Mouse (Mus musculus): Measurements from ENCODE around the gene Sox6. TPM values are rescaled to one million over a fixed set of nuclear protein-coding genes. Genes with fewer than 3 reads are reported as not detected.

Gene Sox6
- polyA plus RNA-seq, 1 experiment from 2014 or later: 63.2 TPM

- ATAC-seq (ENCODE audit: low FRiP score, low read depth): peak; percentile 38
- Histone ChIP-seq H3K9me3 (no peaks in the 10 kb centered on the region), H3K9ac (replicated peaks) (peak overlapping the region; percentile 79), H3K27ac (replicated peaks) (peak overlapping the region; percentile 88), H3K4me1 (peaks cover 51% of the 10 kb centered on the region), H3K27me3 (peaks cover 35% of the 10 kb centered on the region), H3K4me2 (replicated peaks) (peak overlapping the region; percentile 96), H3K4me3 (peak overlapping the region; percentile 66), H3K36me3 (no peaks in the 10 kb centered on the region)
- WGBS: under 1% methylated on average over 53 of the region's 54 CpGs
These were observed 5.0 kb downstream of the Sox6 start for GRCm38 (mm10) chr7:116033371-116034241.

- peak; percentile 35 for ATAC-seq (ENCODE audit: low FRiP score, low read depth)
- peak overlapping the region; percentile 96 for H3K4me2 ChIP-seq (replicated peaks)
- H3K4me3 ChIP-seq: peak overlapping the region; percentile 66
- H3K9me3 ChIP-seq: no peaks in the 10 kb centered on the region
- H3K27ac ChIP-seq (replicated peaks): peak overlapping the region; percentile 88
- H3K36me3 ChIP-seq: no peaks in the 10 kb centered on the region
- H3K27me3 ChIP-seq: peaks cover 27% of the 10 kb centered on the region
- peak overlapping the region; percentile 92 for H3K9ac ChIP-seq (replicated peaks)
- H3K4me1 ChIP-seq: peaks cover 44% of the 10 kb centered on the region
- WGBS: 0% methylated on average over 11 of the region's 11 CpGs
These were observed 5.8 kb downstream of the Sox6 start for GRCm38 (mm10) chr7:116032596-116033307.

GRCm38 (mm10) chr7:116031718-116032595 lies 6.6 kb downstream of the Sox6 start:
- ATAC-seq (ENCODE audit: low FRiP score, low read depth): peak; percentile 23; the same call in 1 of the 2 replicates
- Histone ChIP-seq H3K4me1 (peaks cover 49% of the 10 kb centered on the region), H3K27ac (replicated peaks) (peak overlapping the region; percentile 86), H3K36me3 (no peaks in the 10 kb centered on the region), H3K4me3 (peak overlapping the region; percentile 66), H3K27me3 (peaks cover 19% of the 10 kb centered on the region), H3K4me2 (replicated peaks) (peak overlapping the region; percentile 96), H3K9ac (replicated peaks) (peak overlapping the region; percentile 92), H3K9me3 (no peaks in the 10 kb centered on the region)
- WGBS: under 1% methylated on average over 65 of the region's 65 CpGs

- Histone ChIP-seq H3K36me3 (no peaks in the 10 kb centered on the region), H3K4me1 (peaks cover 50% of the 10 kb centered on the region), H3K9ac (replicated peaks) (peak overlapping the region; percentile 92), H3K4me2 (replicated peaks) (peak overlapping the region; percentile 96), H3K27me3 (peaks cover 13% of the 10 kb centered on the region), H3K9me3 (no peaks in the 10 kb centered on the region), H3K27ac (replicated peaks) (peak overlapping the region; percentile 86), H3K4me3 (peak overlapping the region; percentile 66)
- ATAC-seq (ENCODE audit: low FRiP score, low read depth): no peak
- under 1% methylated on average over 14 of the region's 14 CpGs for WGBS
These were observed 7.2 kb downstream of the Sox6 start for GRCm38 (mm10) chr7:116031388-116031717.

- peaks cover 48% of the 10 kb centered on the region for H3K4me1 ChIP-seq
- ATAC-seq (ENCODE audit: low FRiP score, low read depth): peak; percentile 12; the same call in 1 of the 2 replicates
These were observed 7.8 kb downstream of the Sox6 start for GRCm38 (mm10) chr7:116030597-116031387.

GRCm38 (mm10) chr7:116029991-116030390 lies 8.6 kb downstream of the Sox6 start:
- peak overlapping the region; percentile 92; the same call in 1 of the 2 replicates for H3K9ac ChIP-seq (replicated peaks)

More at GRCm38 (mm10) chr7:116030597-116031387, 7.8 kb downstream of the Sox6 start:
- Histone ChIP-seq H3K9ac (replicated peaks) (peak overlapping the region; percentile 92), H3K9me3 (no peaks in the 10 kb centered on the region), H3K4me3 (peak overlapping the region; percentile 66), H3K4me2 (replicated peaks) (peak overlapping the region; percentile 96), H3K27me3 (peaks cover 7% of the 10 kb centered on the region), H3K36me3 (no peaks in the 10 kb centered on the region), H3K27ac (replicated peaks) (peak overlapping the region; percentile 86)
- 4% methylated on average over 26 of the region's 26 CpGs for WGBS

GRCm38 (mm10) chr7:116002726-116003125 lies 35.9 kb downstream of the Sox6 start:
- Histone ChIP-seq H3K27ac (replicated peaks) (no peak overlapping the region), H3K9me3 (no peaks in the 10 kb centered on the region), H3K36me3 (no peaks in the 10 kb centered on the region), H3K4me2 (replicated peaks) (no peak overlapping the region), H3K4me1 (peaks cover 8% of the 10 kb centered on the region; the same call in 1 of the 2 replicates), H3K27me3 (no peaks in the 10 kb centered on the region), H3K9ac (replicated peaks) (no peak overlapping the region), H3K4me3 (no peak overlapping the region)
- 96% methylated on average over 4 of the region's 4 CpGs for WGBS
- no peak for ATAC-seq (ENCODE audit: low FRiP score, low read depth)

More at GRCm38 (mm10) chr7:116029991-116030390, 8.6 kb downstream of the Sox6 start:
- H3K9me3 ChIP-seq: no peaks in the 10 kb centered on the region
- peaks cover 41% of the 10 kb centered on the region for H3K4me1 ChIP-seq
- ATAC-seq (ENCODE audit: low FRiP score, low read depth): no peak
- H3K36me3 ChIP-seq: no peaks in the 10 kb centered on the region
- H3K4me2 ChIP-seq (replicated peaks): peak overlapping the region; percentile 96
- H3K4me3 ChIP-seq: peak overlapping the region; percentile 66
- 30% methylated on average over 3 of the region's 3 CpGs for WGBS
- H3K27me3 ChIP-seq: no peaks in the 10 kb centered on the region; the same call in 1 of the 2 replicates
- peak overlapping the region; percentile 86 for H3K27ac ChIP-seq (replicated peaks)

- H3K9me3 ChIP-seq: no peaks in the 10 kb centered on the region
- H3K4me1 ChIP-seq: no peaks in the 10 kb centered on the region
- no peaks in the 10 kb centered on the region for H3K36me3 ChIP-seq
- H3K4me2 ChIP-seq (replicated peaks): no peak overlapping the region
- no peak overlapping the region for H3K4me3 ChIP-seq
- H3K27ac ChIP-seq (replicated peaks): no peak overlapping the region
- 87% methylated on average over 2 of the region's 2 CpGs for WGBS
- ATAC-seq (ENCODE audit: low FRiP score, low read depth): no peak
- H3K9ac ChIP-seq (replicated peaks): no peak overlapping the region
- H3K27me3 ChIP-seq: no peaks in the 10 kb centered on the region
These were observed 50.4 kb downstream of the Sox6 start for GRCm38 (mm10) chr7:115988109-115988779.

- no peak overlapping the region for H3K9ac ChIP-seq (replicated peaks)
- H3K36me3 ChIP-seq: no peaks in the 10 kb centered on the region
- no peak overlapping the region for H3K4me2 ChIP-seq (replicated peaks)
- no peak for ATAC-seq (ENCODE audit: low FRiP score, low read depth)
- WGBS: 78% methylated on average over 6 of the region's 6 CpGs
- no peaks in the 10 kb centered on the region for H3K9me3 ChIP-seq
- H3K27me3 ChIP-seq: no peaks in the 10 kb centered on the region
- H3K4me1 ChIP-seq: no peaks in the 10 kb centered on the region
- H3K27ac ChIP-seq (replicated peaks): no peak overlapping the region
- H3K4me3 ChIP-seq: no peak overlapping the region
These were observed 52.9 kb downstream of the Sox6 start for GRCm38 (mm10) chr7:115985716-115986115.

- no peaks in the 10 kb centered on the region for H3K36me3 ChIP-seq
- H3K27ac ChIP-seq (replicated peaks): no peak overlapping the region
- no peak overlapping the region for H3K4me2 ChIP-seq (replicated peaks)
- no peaks in the 10 kb centered on the region for H3K27me3 ChIP-seq
- no peak for ATAC-seq (ENCODE audit: low FRiP score, low read depth)
- no peaks in the 10 kb centered on the region for H3K4me1 ChIP-seq
- H3K9ac ChIP-seq (replicated peaks): no peak overlapping the region
- H3K4me3 ChIP-seq: no peak overlapping the region
- H3K9me3 ChIP-seq: no peaks in the 10 kb centered on the region
- WGBS: 93% methylated on average over 3 of the region's 3 CpGs
These were observed 54.5 kb downstream of the Sox6 start for GRCm38 (mm10) chr7:115984076-115984475.
